Mouse (Mus musculus) heart, embryonic 12.5 days (tissue): ENCODE data around the gene Zfp64. TPM values are rescaled to one million over a fixed set of nuclear protein-coding genes. Genes with fewer than 3 reads are reported as not detected.

Experiments used
- ATAC-seq: fragments of 200-750 bp; cut with Nextera tagmentation; 2 replicates; pipeline ENCODE4 v1.8.0; 2017; ENCODE audit warnings: moderate TSS enrichment, moderate library complexity; ENCODE audit not compliant: insufficient number of reproducible peaks, low FRiP score
- H3K27ac ChIP-seq: fragments of 300-500 bp; sonication (generic); 2 replicates; pipeline ENCODE4 v1.5.1; 2016; ENCODE audit warnings: mild to moderate bottlenecking, moderate library complexity; ENCODE audit not compliant: poor library complexity, severe bottlenecking
- H3K27me3 ChIP-seq: fragments of 300-500 bp; sonication (generic); replicated peaks from 2 replicates; pipeline ENCODE4 v1.6.1; 2016; ENCODE audit warnings: mild to moderate bottlenecking, moderate library complexity
- H3K36me3 ChIP-seq: fragments of 300-500 bp; sonication (generic); 2 replicates; pipeline ENCODE4 v1.6.1; 2016; ENCODE audit warnings: mild to moderate bottlenecking, moderate library complexity
- H3K4me1 ChIP-seq: fragments of 300-500 bp; sonication (generic); replicated peaks from 2 replicates; pipeline ENCODE4 v1.6.1; 2016; ENCODE audit warnings: mild to moderate bottlenecking
- H3K4me2 ChIP-seq: fragments of 300-500 bp; sonication (generic); 2 replicates; pipeline ENCODE4 v1.6.1; 2016; ENCODE audit warnings: mild to moderate bottlenecking, moderate library complexity
- H3K4me3 ChIP-seq: fragments of 300-500 bp; sonication (generic); 2 replicates; pipeline ENCODE4 v1.5.1; 2016; ENCODE audit warnings: mild to moderate bottlenecking
- H3K9ac ChIP-seq: fragments of 300-500 bp; sonication (generic); 2 replicates; pipeline ENCODE4 v1.6.1; 2016; ENCODE audit warnings: mild to moderate bottlenecking, moderate library complexity
- H3K9me3 ChIP-seq: fragments of 300-500 bp; sonication (generic); replicated peaks from 2 replicates; pipeline ENCODE4 v1.6.1; 2016; ENCODE audit warnings: mild to moderate bottlenecking, moderate library complexity
- WGBS: fragments of 180-500 bp; shearing (Covaris S2); methylation state at CpG from one replicate; pipeline ENCODE4 v1.1.7; 2016; 5-methylcytosine and 5-hydroxymethylcytosine counted together
- polyA plus RNA-seq: library from polyadenylated mRNA; unstranded; fragments of >200 nt; fragmentation: Nextera tagmentation; extraction: Ambion mirVana; gene quantifications from 2 replicates; pipeline ENCODE4 v1.2.1, GENCODE M21; 2016

The Zfp64 gene
- polyA plus RNA-seq, 1 experiment from 2014 or later = 21.0 TPM

- no peak overlapping the region for H3K4me2 ChIP-seq
- H3K36me3 ChIP-seq = peaks cover 27% of the 10 kb centered on the region
- WGBS = 12% methylated on average over 9 of the region's 9 CpGs
- H3K4me1 ChIP-seq = no peaks in the 10 kb centered on the region
- ATAC-seq = no peak
- 0 out of 2 replicates have a peak, but pooled peaks cover 4% of the 10 kb centered on the region for H3K9me3 ChIP-seq
- H3K9ac ChIP-seq = no peak overlapping the region
- H3K4me3 ChIP-seq = no peak overlapping the region
- no peak overlapping the region for H3K27ac ChIP-seq
- H3K27me3 ChIP-seq = peaks cover 11% of the 10 kb centered on the region
These were observed 31.7 kb downstream of the Zfp64 start for GRCm38 (mm10) chr2:168923706-168924105.

- WGBS = 83% methylated on average over 5 of the region's 5 CpGs
- H3K36me3 ChIP-seq = peaks cover 23% of the 10 kb centered on the region
- H3K9me3 ChIP-seq = 0 out of 2 replicates have a peak, but pooled peaks cover 4% of the 10 kb centered on the region
- H3K4me1 ChIP-seq = no peaks in the 10 kb centered on the region
- H3K27ac ChIP-seq = no peak overlapping the region
- H3K4me3 ChIP-seq = no peak overlapping the region
- no peak overlapping the region for H3K9ac ChIP-seq
- no peak overlapping the region for H3K4me2 ChIP-seq
- peaks cover 20% of the 10 kb centered on the region for H3K27me3 ChIP-seq
- no peak for ATAC-seq
These were observed 32.9 kb downstream of the Zfp64 start for GRCm38 (mm10) chr2:168922466-168922865.

GRCm38 (mm10) chr2:168920007-168920406 is 35.4 kb downstream of the Zfp64 start:
- Histone ChIP-seq H3K9me3 (0 out of 2 replicates have a peak, but pooled peaks cover 4% of the 10 kb centered on the region), H3K36me3 (peaks cover 6% of the 10 kb centered on the region), H3K4me1 (no peaks in the 10 kb centered on the region), H3K27me3 (peaks cover 33% of the 10 kb centered on the region), H3K27ac (no peak overlapping the region), H3K9ac (no peak overlapping the region), H3K4me3 (no peak overlapping the region), H3K4me2 (peak overlapping the region; percentile 52)
- ATAC-seq = no peak
- WGBS = 39% methylated on average over 15 of the region's 15 CpGs

- no peak for ATAC-seq
- Histone ChIP-seq H3K4me3 (peak overlapping the region; percentile 52), H3K36me3 (no peaks in the 10 kb centered on the region), H3K4me2 (peak overlapping the region; percentile 84), H3K4me1 (peaks cover 25% of the 10 kb centered on the region), H3K9ac (peak overlapping the region; percentile 43; the same call in 1 of the 2 replicates), H3K27ac (no peak overlapping the region), H3K9me3 (no peaks in the 10 kb centered on the region; the same call in 1 of the 2 replicates), H3K27me3 (peaks cover 69% of the 10 kb centered on the region)
- 2% methylated on average over 31 of the region's 31 CpGs for WGBS
These were observed 42.3 kb downstream of the Zfp64 start for GRCm38 (mm10) chr2:168912901-168913721.

- H3K9ac ChIP-seq = peak overlapping the region; percentile 43
- peaks cover 67% of the 10 kb centered on the region for H3K27me3 ChIP-seq
- no peaks in the 10 kb centered on the region; the same call in 1 of the 2 replicates for H3K9me3 ChIP-seq
- under 1% methylated on average over 66 of the region's 70 CpGs for WGBS
- peak overlapping the region; percentile 52 for H3K4me3 ChIP-seq
- H3K4me2 ChIP-seq = peak overlapping the region; percentile 84
- H3K27ac ChIP-seq = no peak overlapping the region
- no peak for ATAC-seq
- H3K36me3 ChIP-seq = no peaks in the 10 kb centered on the region
- H3K4me1 ChIP-seq = peaks cover 25% of the 10 kb centered on the region
These were observed 43.1 kb downstream of the Zfp64 start for GRCm38 (mm10) chr2:168912051-168912891.

- H3K4me3 ChIP-seq = peak overlapping the region; percentile 52
- 4% methylated on average over 19 of the region's 19 CpGs for WGBS
- H3K27me3 ChIP-seq = peaks cover 70% of the 10 kb centered on the region
- peaks cover 25% of the 10 kb centered on the region for H3K4me1 ChIP-seq
- peak overlapping the region; percentile 84 for H3K4me2 ChIP-seq
- H3K27ac ChIP-seq = no peak overlapping the region
- no peak overlapping the region for H3K9ac ChIP-seq
- ATAC-seq = no peak
- H3K9me3 ChIP-seq = no peaks in the 10 kb centered on the region; the same call in 1 of the 2 replicates
- H3K36me3 ChIP-seq = no peaks in the 10 kb centered on the region
These were observed 43.9 kb downstream of the Zfp64 start for GRCm38 (mm10) chr2:168911527-168911926.

- no peak overlapping the region for H3K4me3 ChIP-seq
- H3K4me2 ChIP-seq = no peak overlapping the region
- H3K27me3 ChIP-seq = peaks cover 32% of the 10 kb centered on the region
- WGBS = 19% methylated on average over 11 of the region's 11 CpGs
- no peak for ATAC-seq
- H3K36me3 ChIP-seq = no peaks in the 10 kb centered on the region
- no peak overlapping the region for H3K9ac ChIP-seq
- H3K9me3 ChIP-seq = no peaks in the 10 kb centered on the region; the same call in 1 of the 2 replicates
- H3K27ac ChIP-seq = no peak overlapping the region
- H3K4me1 ChIP-seq = peaks cover 11% of the 10 kb centered on the region
These were observed 49.4 kb downstream of the Zfp64 start for GRCm38 (mm10) chr2:168906022-168906421.

GRCm38 (mm10) chr2:168904846-168905245 is 50.5 kb downstream of the Zfp64 start:
- Histone ChIP-seq H3K9ac (no peak overlapping the region), H3K4me3 (no peak overlapping the region), H3K36me3 (no peaks in the 10 kb centered on the region), H3K4me2 (no peak overlapping the region), H3K27ac (no peak overlapping the region), H3K27me3 (peaks cover 20% of the 10 kb centered on the region), H3K9me3 (no peaks in the 10 kb centered on the region; the same call in 1 of the 2 replicates), H3K4me1 (peaks cover 10% of the 10 kb centered on the region; the same call in 1 of the 2 replicates)
- WGBS = 61% methylated on average over 3 of the region's 3 CpGs
- ATAC-seq = no peak

- no peaks in the 10 kb centered on the region; the same call in 1 of the 2 replicates for H3K9me3 ChIP-seq
- H3K9ac ChIP-seq = no peak overlapping the region
- H3K4me2 ChIP-seq = no peak overlapping the region
- no peak overlapping the region for H3K27ac ChIP-seq
- H3K27me3 ChIP-seq = peaks cover 14% of the 10 kb centered on the region
- no peak overlapping the region for H3K4me3 ChIP-seq
- 13% methylated on average over 9 of the region's 9 CpGs for WGBS
- no peaks in the 10 kb centered on the region for H3K36me3 ChIP-seq
- no peak for ATAC-seq
- peaks cover 10% of the 10 kb centered on the region; the same call in 1 of the 2 replicates for H3K4me1 ChIP-seq
These were observed 51.2 kb downstream of the Zfp64 start for GRCm38 (mm10) chr2:168904188-168904587.

- Histone ChIP-seq H3K4me3 (no peak overlapping the region), H3K27ac (no peak overlapping the region), H3K9ac (no peak overlapping the region), H3K4me1 (peaks cover 10% of the 10 kb centered on the region; the same call in 1 of the 2 replicates), H3K27me3 (peaks cover 11% of the 10 kb centered on the region), H3K4me2 (no peak overlapping the region), H3K36me3 (no peaks in the 10 kb centered on the region), H3K9me3 (0 out of 2 replicates have a peak, but pooled peaks cover 6% of the 10 kb centered on the region)
- no peak for ATAC-seq
- 21% methylated on average over 8 of the region's 8 CpGs for WGBS
These were observed 52.8 kb downstream of the Zfp64 start for GRCm38 (mm10) chr2:168902634-168903033.

- no peaks in the 10 kb centered on the region for H3K4me1 ChIP-seq
- H3K27ac ChIP-seq = no peak overlapping the region
- WGBS = 67% methylated on average over 7 of the region's 7 CpGs
- no peak overlapping the region for H3K4me3 ChIP-seq
- ATAC-seq = no peak
- no peaks in the 10 kb centered on the region for H3K36me3 ChIP-seq
- H3K27me3 ChIP-seq = 0 out of 2 replicates have a peak, but pooled peaks cover 6% of the 10 kb centered on the region
- H3K4me2 ChIP-seq = no peak overlapping the region
- H3K9ac ChIP-seq = no peak overlapping the region
- H3K9me3 ChIP-seq = 0 out of 2 replicates have a peak, but pooled peaks cover 6% of the 10 kb centered on the region
These were observed 57.5 kb downstream of the Zfp64 start for GRCm38 (mm10) chr2:168897906-168898305.
